Mouse (Mus musculus) thymus, adult 18-20 months (tissue): ENCODE data around the gene Tsr1.

Experiments
- DNase-seq, 2 experiments: peaks; one replicate each; pipeline ENCODE4 v3.0.0; 2022; ENCODE audit warnings: mixed read lengths in 2 of 2

Gene Tsr1

DNA sequence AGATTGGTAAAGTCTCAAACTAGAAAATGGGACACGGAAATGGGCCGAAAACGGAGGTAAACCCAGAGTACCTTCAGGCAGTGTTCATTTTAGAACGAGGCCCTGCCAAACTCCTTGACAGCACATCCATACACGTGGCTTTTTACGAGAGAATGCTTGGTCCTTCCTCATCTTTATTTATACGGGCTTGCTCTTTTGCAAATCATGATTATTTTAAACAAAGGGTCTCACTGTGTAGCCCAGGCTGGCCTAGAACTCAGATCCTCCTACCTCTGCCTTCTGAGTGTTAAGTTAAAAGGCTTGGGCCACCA is 601 bp downstream of the Tsr1 start:
- DNase-seq, result no peak

GRCm38 (mm10) chr11:74901555-74901954 is 3.7 kb downstream of the Tsr1 start:
- DNase-seq, result no peak

DNA sequence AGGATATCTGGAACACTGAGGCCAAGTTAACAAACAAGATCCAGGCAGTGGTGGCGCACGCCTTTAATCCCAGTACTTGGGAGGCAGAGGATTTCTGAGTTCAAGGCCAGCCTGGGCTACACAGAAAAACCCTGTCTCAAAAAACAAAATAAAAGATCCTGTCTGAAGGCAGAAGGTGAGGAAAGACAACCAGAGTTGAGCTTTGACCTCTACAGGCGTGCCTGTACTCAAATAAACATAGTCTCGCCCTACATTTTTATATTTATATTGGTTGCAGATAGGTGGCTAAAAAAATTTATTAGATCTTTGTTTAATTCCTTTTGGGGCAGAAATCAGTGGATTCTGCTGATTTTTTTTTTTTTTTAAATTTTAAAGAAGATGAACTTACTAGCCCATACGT is 4.5 kb downstream of the Tsr1 start:
- no peak for DNase-seq

GRCm38 (mm10) chr11:74907850-74908249 is 10.0 kb downstream of the Tsr1 start:
- DNase-seq, result no peak

DNA sequence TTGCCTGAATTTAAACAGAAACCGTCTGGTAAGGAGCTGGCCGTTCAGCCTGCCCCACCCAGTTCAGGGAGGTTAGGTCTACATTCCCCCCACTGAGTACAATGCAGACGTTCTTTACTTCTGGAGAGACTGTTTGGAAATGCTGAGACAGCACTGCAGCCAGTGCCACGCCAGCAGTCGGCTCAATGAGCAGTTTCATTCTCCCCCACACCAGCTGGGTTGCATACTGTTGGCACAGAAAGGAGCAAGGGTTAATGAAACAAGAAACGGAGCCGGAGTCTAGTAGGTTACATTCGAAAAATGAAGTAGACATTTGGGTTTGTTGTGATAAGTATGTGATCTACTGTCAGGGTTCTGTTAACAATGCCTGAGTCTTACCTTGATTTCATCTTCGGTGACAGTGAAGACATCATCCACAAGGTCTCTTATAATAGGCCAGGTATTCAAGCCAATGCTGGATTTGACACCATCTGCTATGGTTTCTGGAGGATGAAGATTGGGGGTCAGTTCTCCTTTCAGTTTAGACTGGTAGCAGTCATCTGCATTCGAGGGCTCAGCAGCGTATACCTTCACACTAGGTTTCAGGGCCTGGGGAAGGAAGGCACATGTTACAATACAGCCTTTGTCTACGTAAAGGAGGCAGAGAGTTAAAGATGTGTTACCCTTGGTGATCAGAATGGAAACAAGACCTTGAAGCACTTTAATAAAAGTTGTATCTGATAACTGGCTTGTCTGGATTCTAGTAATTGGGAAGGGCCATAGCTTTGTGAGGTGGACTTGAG is 10.9 kb downstream of the Tsr1 start:
- DNase-seq, result no peak

DNA sequence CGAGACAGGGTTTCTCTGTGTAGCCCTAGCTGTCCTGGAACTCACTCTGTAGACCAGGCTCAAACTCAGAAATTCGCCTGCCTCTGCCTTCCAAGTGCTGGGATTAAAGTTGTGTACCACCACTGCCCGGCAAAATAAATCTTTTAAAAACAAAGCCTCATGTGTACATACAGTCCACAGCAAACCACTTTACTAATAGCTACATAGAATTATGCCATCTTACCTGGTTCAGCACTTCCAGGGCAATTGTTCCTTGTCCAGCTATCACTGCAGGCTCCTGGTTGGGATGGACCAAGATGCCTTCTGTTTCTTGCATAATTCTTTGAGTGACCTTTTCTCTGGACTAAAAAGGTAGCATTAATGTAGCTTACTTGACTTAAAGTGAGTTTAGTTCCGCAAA is 12.1 kb downstream of the Tsr1 start:
- DNase-seq, result no peak

- DNase-seq, result no peak
These were observed 14.6 kb downstream of the Tsr1 start for GRCm38 (mm10) chr11:74912492-74912891.

DNA sequence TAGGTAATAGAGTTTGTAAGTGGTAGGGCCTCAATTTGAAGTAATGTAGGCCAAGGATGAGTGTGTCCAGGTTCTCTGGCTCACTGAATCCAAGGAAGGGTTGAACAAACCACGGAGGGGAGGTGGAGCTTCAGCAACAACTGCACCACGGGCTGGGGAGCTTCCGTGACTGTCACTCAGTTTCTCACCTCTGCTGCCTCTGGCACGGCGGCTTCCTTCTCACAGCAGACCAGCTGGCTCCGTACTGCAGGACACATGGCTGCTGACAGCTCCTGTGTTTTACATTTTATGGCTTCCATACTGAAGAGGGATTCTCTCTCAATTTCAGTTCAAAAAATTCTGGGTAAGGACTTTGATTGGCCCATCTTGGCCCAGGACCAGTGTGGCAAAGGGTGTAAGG is 21.4 kb downstream of the Tsr1 start:
- DNase-seq, result no peak

DNA sequence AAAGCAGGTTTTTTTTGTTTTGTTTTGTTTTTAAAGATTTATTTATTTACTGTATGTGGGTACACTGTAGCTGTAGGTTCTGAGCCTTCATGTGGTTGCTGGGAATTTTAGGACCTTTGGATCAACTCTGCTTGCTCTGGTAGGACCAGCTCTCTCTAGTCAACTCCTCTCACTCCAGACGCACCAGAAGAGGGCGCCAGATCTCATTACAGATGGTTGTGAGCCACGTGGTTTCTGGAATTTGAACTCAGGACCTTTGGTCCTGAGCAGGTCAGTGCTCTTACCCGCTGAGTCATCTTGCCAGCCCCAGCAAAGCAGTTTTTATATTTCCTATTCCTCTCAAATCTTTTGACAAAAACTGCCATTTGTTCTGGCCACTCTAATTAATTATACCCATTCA is 26.3 kb downstream of the Tsr1 start:
- DNase-seq, result peak in 1 of 2 experiments; percentile 19

GRCm38 (mm10) chr11:74925577-74926387 is 27.9 kb downstream of the Tsr1 start, which contains the start of the genes Smg6 and Srr:
Gene Smg6, plus strand, starts transcription at chr11:74925823.
Gene Srr, minus strand, starts transcription at chr11:74925948.
- peak; percentile 89 to 92 for DNase-seq

- DNase-seq, result peak in 1 of 2 experiments; percentile 11
These were observed 28.6 kb downstream of the Tsr1 start for GRCm38 (mm10) chr11:74926388-74927005.

DNA sequence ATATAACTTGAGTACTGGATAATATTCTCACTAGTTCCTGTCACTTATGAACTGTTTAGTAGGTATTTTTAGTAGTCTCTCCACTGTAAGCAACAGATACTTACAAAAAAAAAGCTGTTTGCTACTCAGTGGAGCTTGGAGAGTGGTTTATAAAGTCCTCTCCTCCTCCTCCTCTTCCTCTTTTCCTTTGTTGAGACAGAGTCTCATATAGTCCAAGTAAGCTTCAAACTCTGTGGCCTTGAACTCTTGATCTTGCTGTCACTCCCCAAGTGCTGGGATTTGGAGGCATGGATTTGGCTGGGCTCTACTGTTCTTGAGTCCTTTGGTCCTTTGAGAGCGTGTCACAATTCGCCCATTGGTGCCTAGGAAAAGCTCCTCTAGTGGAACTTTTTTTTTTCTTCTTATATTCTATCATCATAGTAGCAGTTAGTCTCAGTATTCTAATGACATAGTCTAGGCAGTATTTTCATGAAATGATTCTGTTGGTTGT is 29.4 kb downstream of the Tsr1 start:
- DNase-seq, result no peak

- DNase-seq, result no peak
These were observed 31.2 kb downstream of the Tsr1 start for GRCm38 (mm10) chr11:74929111-74929510.

DNA sequence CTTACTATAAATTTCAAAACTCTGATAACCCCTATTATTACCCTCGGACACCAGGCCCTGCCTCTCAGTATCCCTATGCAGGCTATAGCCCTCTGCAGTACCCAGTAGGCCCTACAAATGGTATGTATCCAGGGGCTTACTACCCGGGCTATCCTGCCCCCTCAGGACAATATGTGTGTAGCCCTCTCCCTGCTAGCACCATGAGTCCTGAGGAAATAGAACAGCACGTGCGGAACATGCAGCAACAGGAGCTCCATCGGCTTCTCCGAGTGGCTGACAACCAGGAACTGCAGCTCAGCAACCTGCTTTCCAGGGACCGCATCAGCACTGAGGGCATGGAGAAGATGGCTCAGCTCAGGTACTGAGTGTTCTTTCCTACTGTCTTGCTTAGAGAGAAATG is 32.5 kb downstream of the Tsr1 start:
- DNase-seq, result no peak

GRCm38 (mm10) chr11:74946348-74946747 is 48.5 kb downstream of the Tsr1 start:
- no peak for DNase-seq

GRCm38 (mm10) chr11:74954901-74955300 is 57.0 kb downstream of the Tsr1 start:
- no peak for DNase-seq

- DNase-seq, result no peak
These were observed 58.1 kb downstream of the Tsr1 start for GRCm38 (mm10) chr11:74956006-74956405.

DNA sequence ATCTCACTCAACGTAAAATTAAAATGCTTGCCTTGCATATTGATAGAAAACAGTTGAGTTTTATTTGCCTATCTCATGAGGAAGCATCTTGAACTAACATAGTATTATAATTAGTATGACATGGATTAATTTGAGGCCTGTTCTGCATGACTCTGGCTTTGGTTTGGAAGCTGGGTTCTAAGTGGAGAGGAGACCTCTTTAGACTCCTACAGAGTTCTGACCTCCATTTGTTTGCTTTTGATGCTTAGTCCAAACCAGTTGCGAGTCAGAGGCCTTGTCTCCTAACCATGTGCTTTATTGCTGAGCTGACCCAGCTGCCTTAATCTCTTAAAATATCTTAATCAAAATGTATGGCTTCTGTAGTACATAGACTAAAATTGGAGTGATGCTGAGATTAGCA is 59.7 kb downstream of the Tsr1 start:
- DNase-seq, result no peak
